Mouse (Mus musculus) adrenal gland, postnatal 25 days (tissue): Measurements from ENCODE around the gene Psmg4. TPM values are rescaled to one million over a fixed set of nuclear protein-coding genes. Genes with fewer than 3 reads are reported as not detected.

Source experiments
- DNase-seq: peaks from one replicate; pipeline ENCODE4 v3.0.0; 2021; ENCODE audit warnings: mixed read lengths
- total RNA-seq: library from RNA; stranded (reverse); gene quantifications from 2 replicates; pipeline ENCODE4 v1.2.3, GENCODE M21; 2021

Gene Psmg4
- total RNA-seq, 1 experiment from 2014 or later: 29.9 TPM

GRCm38 (mm10) chr13:34148767-34149392 lies 13.9 kb upstream of the Psmg4 start:
- DNase-seq: no peak

- DNase-seq: no peak
These were observed 13.1 kb upstream of the Psmg4 start for GRCm38 (mm10) chr13:34149463-34150176.

- DNase-seq: no peak
These were observed 12.3 kb upstream of the Psmg4 start for GRCm38 (mm10) chr13:34150271-34151027.

- no peak for DNase-seq
These were observed 11.3 kb upstream of the Psmg4 start for GRCm38 (mm10) chr13:34151425-34151824.

- no peak for DNase-seq
These were observed 10.1 kb upstream of the Psmg4 start for GRCm38 (mm10) chr13:34152695-34153094.

GRCm38 (mm10) chr13:34153254-34154011 lies 9.3 kb upstream of the Psmg4 start:
- DNase-seq: no peak

- DNase-seq: peak; percentile 73
These were observed 8.4 kb upstream of the Psmg4 start for GRCm38 (mm10) chr13:34154217-34154930.

GRCm38 (mm10) chr13:34154931-34155272 lies 7.9 kb upstream of the Psmg4 start:
- peak; percentile 47 for DNase-seq

- no peak for DNase-seq
These were observed 6.5 kb upstream of the Psmg4 start for GRCm38 (mm10) chr13:34156133-34156839.

GRCm38 (mm10) chr13:34156840-34157185 lies 6.0 kb upstream of the Psmg4 start:
- no peak for DNase-seq

- no peak for DNase-seq
These were observed 5.1 kb upstream of the Psmg4 start for GRCm38 (mm10) chr13:34157596-34158157.

- no peak for DNase-seq
These were observed 2.8 kb upstream of the Psmg4 start for GRCm38 (mm10) chr13:34159926-34160325.

- no peak for DNase-seq
These were observed 676 bp downstream of the Psmg4 start for GRCm38 (mm10) chr13:34163304-34163975.

- no peak for DNase-seq
These were observed 11.3 kb downstream of the Psmg4 start for GRCm38 (mm10) chr13:34174025-34174424.

- DNase-seq: no peak
These were observed 18.9 kb downstream of the Psmg4 start for GRCm38 (mm10) chr13:34181624-34182023.

GRCm38 (mm10) chr13:34185371-34185770 lies 22.6 kb downstream of the Psmg4 start:
- no peak for DNase-seq

- peak; percentile 30 for DNase-seq
These were observed 24.8 kb downstream of the Psmg4 start for GRCm38 (mm10) chr13:34187571-34187970.

- peak; percentile 63 for DNase-seq
These were observed 29.8 kb downstream of the Psmg4 start for GRCm38 (mm10) chr13:34192414-34193191.

GRCm38 (mm10) chr13:34193384-34193783 lies 30.6 kb downstream of the Psmg4 start:
- DNase-seq: no peak

GRCm38 (mm10) chr13:34195676-34196075 lies 32.9 kb downstream of the Psmg4 start:
- no peak for DNase-seq
